In the genomic region with DNA sequence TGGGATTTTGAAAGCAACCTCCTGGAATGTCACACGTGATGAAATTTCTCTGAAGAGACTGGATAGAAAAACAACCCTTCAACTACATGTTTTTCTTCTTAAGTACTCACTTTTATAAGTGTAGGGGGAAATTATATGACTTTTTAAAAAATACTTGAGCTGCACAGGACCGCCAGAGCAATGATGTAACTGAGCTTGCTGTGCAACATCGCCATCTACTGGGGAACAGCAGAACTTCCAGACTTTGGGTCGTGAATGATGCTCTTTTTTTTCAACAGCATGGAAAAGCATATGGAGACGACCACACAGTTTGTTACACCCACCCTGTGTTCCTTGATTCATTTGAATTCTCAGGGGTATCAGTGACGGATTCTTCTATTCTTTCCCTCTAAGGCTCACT, we compare ENCODE assay signal across 9 mouse cellular contexts. TPM values are rescaled to one million over a fixed set of nuclear protein-coding genes. Genes with fewer than 3 reads are reported as not detected.
A peak's percentile ranks its signal among the peaks of the same experiment; 100 is the strongest.
DNase-seq lines count a peak whose midpoint lies in the region; ATAC-seq and TF ChIP-seq lines count a peak whose summit lies in the region.
"Had no signal": no experiment of that assay in that cellular context is flagged by ENCODE, and none has a peak within 500 bp of the region (broad histone marks: within the 10 kb centered on the region; RNA-seq: fewer than 3 reads in every experiment).

No protein-coding gene starts in this region.

- peak; percentile 68 to 73 for DNase-seq in B cell, adult 2 months
- peak; percentile 81 for DNase-seq in ES-CJ7 (ENCODE audit: low read depth, low spot score)
- peak; percentile 32 to 42 for DNase-seq in cerebellum, adult 2 months
- DNase-seq in forebrain, postnatal 0 days = peak; percentile 90
- DNase-seq in kidney, postnatal 0 days (ENCODE audit: low spot score) = peak; percentile 80
- DNase-seq in liver, embryonic 14.5 days (ENCODE audit: low read depth in 3 of 3, low spot score in 3 of 3) = peak in 2 of 3 experiments; percentile 22 to 27
- peak; percentile 38 for DNase-seq in thymus, postnatal 25 days

- peak overlapping the region; percentile 42; the same call in 1 of the 2 replicates for H3K9ac ChIP-seq in forebrain, postnatal 0 days
- H3K9ac ChIP-seq in kidney, postnatal 0 days (ENCODE audit: low read depth, low read length) = no peak overlapping the region
- no peak overlapping the region for H3K9ac ChIP-seq in liver, embryonic 14.5 days (replicated peaks)
- H3K9ac ChIP-seq in neural tube, embryonic 13.5 days = peak overlapping the region; percentile 13; the same call in 1 of the 2 replicates
- H3K9ac ChIP-seq: limb, embryonic 12.5 days had no signal

- peak; percentile 73; the same call in 1 of the 2 replicates for TF ChIP-seq CTCF in cerebellum, adult 2 months (IDR thresholded peaks at IDR 0.05; ENCODE audit: borderline replicate concordance, insufficient read depth, low read depth, low read length)
- peak; percentile 90 for TF ChIP-seq CTCF in forebrain, postnatal 0 days (IDR thresholded peaks at IDR 0.05; ENCODE audit: low read depth)
- peak; percentile 90 for TF ChIP-seq CTCF in kidney, postnatal 0 days (IDR thresholded peaks at IDR 0.05; ENCODE audit: low read depth)
- peak; percentile 83 for TF ChIP-seq CTCF in liver, embryonic 14.5 days (IDR thresholded peaks at IDR 0.05; ENCODE audit: low read depth)

- H3K4me2 ChIP-seq in forebrain, postnatal 0 days (ENCODE audit: low read depth) = peak overlapping the region; percentile 52
- no peak overlapping the region for H3K4me2 ChIP-seq in kidney, postnatal 0 days (ENCODE audit: low read length)
- H3K4me2 ChIP-seq in liver, embryonic 14.5 days (ENCODE audit: low read depth) = no peak overlapping the region
- peak overlapping the region; percentile 27 for H3K4me2 ChIP-seq in neural tube, embryonic 13.5 days
- H3K4me2 ChIP-seq: limb, embryonic 12.5 days had no signal

- TF ChIP-seq POLR2A in cerebellum, adult 2 months (IDR thresholded peaks at IDR 0.05; ENCODE audit: borderline replicate concordance, insufficient read depth, low read length) = no peak

- 3% methylated on average over 6 of the region's 6 CpGs for WGBS in cerebellum, adult 2 months
- 2% methylated on average over 6 of the region's 6 CpGs for WGBS in forebrain, postnatal 0 days
- WGBS in kidney, postnatal 0 days = 1% methylated on average over 6 of the region's 6 CpGs
- WGBS in liver, embryonic 14.5 days (ENCODE audit: insufficient replicate concordance) = 4% methylated on average over 6 of the region's 6 CpGs
- WGBS in neural tube, embryonic 13.5 days = 5% methylated on average over 6 of the region's 6 CpGs

- peak; percentile 70 for ATAC-seq in forebrain, postnatal 0 days
- ATAC-seq in kidney, postnatal 0 days (replicated peaks; ENCODE audit: low FRiP score, low read depth) = no peak
- ATAC-seq in liver, embryonic 14.5 days (ENCODE audit: insufficient read depth) = no peak
- ATAC-seq in neural tube, embryonic 13.5 days (ENCODE audit: low read depth) = no peak

- H3K27me3 ChIP-seq in cerebellum, adult 2 months (ENCODE audit: control insufficient read depth, insufficient read depth, low read length) = no peaks in the 10 kb centered on the region
- H3K27me3 ChIP-seq in forebrain, postnatal 0 days (ENCODE audit: insufficient read depth, low read length) = no peaks in the 10 kb centered on the region
- H3K27me3 ChIP-seq in kidney, postnatal 0 days (ENCODE audit: insufficient read depth, low read length) = no peaks in the 10 kb centered on the region
- no peaks in the 10 kb centered on the region for H3K27me3 ChIP-seq in liver, embryonic 14.5 days (ENCODE audit: control insufficient read depth, insufficient read depth, low read length)
- H3K27me3 ChIP-seq in neural tube, embryonic 13.5 days = no peaks in the 10 kb centered on the region; the same call in 1 of the 2 replicates

- H3K36me3 ChIP-seq in forebrain, postnatal 0 days (ENCODE audit: insufficient read depth) = no peaks in the 10 kb centered on the region
- no peaks in the 10 kb centered on the region for H3K36me3 ChIP-seq in kidney, postnatal 0 days (ENCODE audit: insufficient read depth, low read length)
- no peaks in the 10 kb centered on the region for H3K36me3 ChIP-seq in liver, embryonic 14.5 days (replicated peaks; ENCODE audit: control insufficient read depth, insufficient read depth, low read depth)
- no peaks in the 10 kb centered on the region for H3K36me3 ChIP-seq in neural tube, embryonic 13.5 days
- H3K36me3 ChIP-seq: limb, embryonic 12.5 days had no signal

- no peaks in the 10 kb centered on the region for H3K9me3 ChIP-seq in forebrain, postnatal 0 days (ENCODE audit: low read length)
- H3K9me3 ChIP-seq in kidney, postnatal 0 days (replicated peaks; ENCODE audit: low read length) = no peaks in the 10 kb centered on the region
- no peaks in the 10 kb centered on the region for H3K9me3 ChIP-seq in liver, embryonic 14.5 days (ENCODE audit: control insufficient read depth, low read length)
- no peaks in the 10 kb centered on the region for H3K9me3 ChIP-seq in neural tube, embryonic 13.5 days
- H3K9me3 ChIP-seq: limb, embryonic 12.5 days had no signal

- no peak for TF ChIP-seq EP300 in liver, embryonic 14.5 days (IDR thresholded peaks at IDR 0.05; ENCODE audit: low read depth)

- H3K4me1 ChIP-seq in cerebellum, adult 2 months (ENCODE audit: control insufficient read depth, insufficient read depth, low read length) = no peaks in the 10 kb centered on the region
- no peaks in the 10 kb centered on the region for H3K4me1 ChIP-seq in forebrain, postnatal 0 days (ENCODE audit: insufficient read depth)
- no peaks in the 10 kb centered on the region for H3K4me1 ChIP-seq in kidney, postnatal 0 days (replicated peaks; ENCODE audit: insufficient read depth, low read length)
- H3K4me1 ChIP-seq in liver, embryonic 14.5 days (replicated peaks; ENCODE audit: control insufficient read depth in 2 of 2, insufficient read depth in 2 of 2, low read length in 1 of 2) = no peaks in the 10 kb centered on the region
- H3K4me1 ChIP-seq in neural tube, embryonic 13.5 days (replicated peaks) = no peaks in the 10 kb centered on the region

- H3K4me3 ChIP-seq in cerebellum, adult 2 months (replicated peaks; ENCODE audit: insufficient read depth, low read depth, low read length) = no peak overlapping the region
- H3K4me3 ChIP-seq in forebrain, postnatal 0 days (ENCODE audit: low read depth, low read length) = peak overlapping the region; percentile 26
- H3K4me3 ChIP-seq in kidney, postnatal 0 days (replicated peaks; ENCODE audit: low read depth, low read length) = no peak overlapping the region
- no peak overlapping the region for H3K4me3 ChIP-seq in liver, embryonic 14.5 days (ENCODE audit: insufficient read depth in 1 of 2, low read depth in 2 of 2, low read length in 2 of 2)
- no peak overlapping the region for H3K4me3 ChIP-seq in neural tube, embryonic 13.5 days
- H3K4me3 ChIP-seq: limb, embryonic 12.5 days had no signal

- no peak overlapping the region for H3K27ac ChIP-seq in cerebellum, adult 2 months (ENCODE audit: insufficient read depth, low read length)
- H3K27ac ChIP-seq in forebrain, postnatal 0 days (ENCODE audit: low read depth, low read length) = no peak overlapping the region
- H3K27ac ChIP-seq in kidney, postnatal 0 days = no peak overlapping the region
- no peak overlapping the region for H3K27ac ChIP-seq in liver, embryonic 14.5 days
- H3K27ac ChIP-seq in neural tube, embryonic 13.5 days (replicated peaks) = no peak overlapping the region
- H3K27ac ChIP-seq: limb, embryonic 12.5 days had no signal

RNA-seq across cellular contexts. Expression of a gene that starts 8.9 kb away (rescaled TPM):
- polyA plus RNA-seq in cerebellum, adult 2 months (2012; rRNA removed) = not detected in 2 replicates
- total RNA-seq in forebrain, postnatal 0 days (2014; rRNA removed) = 0.31 and 3.1 TPM in 2 replicates
- polyA plus RNA-seq in forebrain, postnatal 0 days (2015; fragmentation: Nextera tagmentation; extraction: Ambion mirVana) = 0.29 and 1.3 TPM in 2 replicates
- polyA plus RNA-seq in kidney, postnatal 0 days (2015; fragmentation: Nextera tagmentation; extraction: Ambion mirVana) = not detected in 2 replicates
- not detected in 2 replicates for polyA plus RNA-seq in liver, embryonic 14.5 days (2012; rRNA removed)
- not detected in 2 replicates for polyA plus RNA-seq in liver, embryonic 14.5 days (2014; fragmentation: Nextera tagmentation; extraction: Ambion mirVana)
- polyA plus RNA-seq in neural tube, embryonic 13.5 days (2015; fragmentation: Nextera tagmentation; extraction: Ambion mirVana) = 0.45 TPM in 2 replicates

RNA-seq across cellular contexts. Expression of a gene that starts 39.8 kb away (rescaled TPM):
- 3.2 and 3.8 TPM in 2 replicates for polyA plus RNA-seq in cerebellum, adult 2 months (2012; rRNA removed)
- total RNA-seq in forebrain, postnatal 0 days (2014; rRNA removed) = 1.2 and 2.0 TPM in 2 replicates
- polyA plus RNA-seq in forebrain, postnatal 0 days (2015; fragmentation: Nextera tagmentation; extraction: Ambion mirVana) = 2.3 and 2.4 TPM in 2 replicates
- 3.6 TPM in 2 replicates for polyA plus RNA-seq in kidney, postnatal 0 days (2015; fragmentation: Nextera tagmentation; extraction: Ambion mirVana)
- 3.9 and 4.3 TPM in 2 replicates for polyA plus RNA-seq in liver, embryonic 14.5 days (2012; rRNA removed)
- 3.6 and 4.2 TPM in 2 replicates for polyA plus RNA-seq in liver, embryonic 14.5 days (2014; fragmentation: Nextera tagmentation; extraction: Ambion mirVana)
- polyA plus RNA-seq in neural tube, embryonic 13.5 days (2015; fragmentation: Nextera tagmentation; extraction: Ambion mirVana) = 2.1 and 2.3 TPM in 2 replicates

RNA-seq across cellular contexts. Expression of a gene that starts 47.4 kb away (rescaled TPM):
- 0.16 and 0.21 TPM in 2 replicates for polyA plus RNA-seq in cerebellum, adult 2 months (2012; rRNA removed)
- not detected in 2 replicates for total RNA-seq in forebrain, postnatal 0 days (2014; rRNA removed)
- not detected in 2 replicates for polyA plus RNA-seq in forebrain, postnatal 0 days (2015; fragmentation: Nextera tagmentation; extraction: Ambion mirVana)
- not detected in 2 replicates for polyA plus RNA-seq in kidney, postnatal 0 days (2015; fragmentation: Nextera tagmentation; extraction: Ambion mirVana)
- 1.5 and 1.6 TPM in 2 replicates for polyA plus RNA-seq in liver, embryonic 14.5 days (2012; rRNA removed)
- polyA plus RNA-seq in liver, embryonic 14.5 days (2014; fragmentation: Nextera tagmentation; extraction: Ambion mirVana) = 2.2 and 2.8 TPM in 2 replicates
- polyA plus RNA-seq in neural tube, embryonic 13.5 days (2015; fragmentation: Nextera tagmentation; extraction: Ambion mirVana) = not detected in 2 replicates
- polyA plus RNA-seq: limb, embryonic 12.5 days had no signal

RNA-seq across cellular contexts. Expression of a gene that starts 56.8 kb away (rescaled TPM):
- 0.59 and 1.6 TPM in 2 replicates for polyA plus RNA-seq in cerebellum, adult 2 months (2012; rRNA removed)
- 3.5 and 3.6 TPM in 2 replicates for total RNA-seq in forebrain, postnatal 0 days (2014; rRNA removed)
- polyA plus RNA-seq in forebrain, postnatal 0 days (2015; fragmentation: Nextera tagmentation; extraction: Ambion mirVana) = 3.8 and 5.5 TPM in 2 replicates
- polyA plus RNA-seq in kidney, postnatal 0 days (2015; fragmentation: Nextera tagmentation; extraction: Ambion mirVana) = 42.4 and 47.0 TPM in 2 replicates
- polyA plus RNA-seq in liver, embryonic 14.5 days (2012; rRNA removed) = 0.11 TPM in 2 replicates
- not detected in 2 replicates for polyA plus RNA-seq in liver, embryonic 14.5 days (2014; fragmentation: Nextera tagmentation; extraction: Ambion mirVana)
- polyA plus RNA-seq in neural tube, embryonic 13.5 days (2015; fragmentation: Nextera tagmentation; extraction: Ambion mirVana) = 2.8 and 4.0 TPM in 2 replicates

Comparison
In these comparisons a context has a peak if more than half of its experiments do, and no peak if none do; other contexts are left out.
1. DNase-seq: peak in every context shown above with its lines; median percentile 90 in forebrain, postnatal 0 days; 81 in ES-CJ7; 80 in kidney, postnatal 0 days; 70 in B cell, adult 2 months; 38 in thymus, postnatal 25 days; 37 in cerebellum, adult 2 months; 24 in liver, embryonic 14.5 days.
2. H3K4me2 ChIP-seq: peak in forebrain, postnatal 0 days (single experiment) and neural tube, embryonic 13.5 days (single experiment); none in kidney, postnatal 0 days (single experiment) and liver, embryonic 14.5 days (single experiment).
3. H3K9ac ChIP-seq: peak in forebrain, postnatal 0 days (single experiment) and neural tube, embryonic 13.5 days (single experiment); none in kidney, postnatal 0 days (single experiment) and liver, embryonic 14.5 days (single experiment).
4. Peak in every context shown above with its lines, with median percentiles within 50 percentile points of each other: CTCF ChIP-seq.